Mouse (Mus musculus) heart, adult 2 months (tissue): Measurements from ENCODE around the gene Sytl4.

ENCODE experiments used
- CTCF ChIP-seq: fragments of 200-600 bp; IDR thresholded peaks from 2 replicates; pipeline ENCODE4 v1.8.1; 2022; ENCODE audit warnings: antibody characterized with exemption, mild to moderate bottlenecking, moderate library complexity
- EP300 ChIP-seq: fragments of 200-500 bp; IDR thresholded peaks from 2 replicates; pipeline ENCODE4 v1.6.1; 2011; ENCODE audit warnings: low read depth, low read length, control low read depth; ENCODE audit not compliant: insufficient read depth
- POLR2A ChIP-seq: fragments of 200-500 bp; IDR thresholded peaks from 2 replicates; pipeline ENCODE4 v1.6.1; 2011; ENCODE audit warnings: mild to moderate bottlenecking, low read depth, low read length, control low read depth; ENCODE audit not compliant: insufficient read depth

DNA sequence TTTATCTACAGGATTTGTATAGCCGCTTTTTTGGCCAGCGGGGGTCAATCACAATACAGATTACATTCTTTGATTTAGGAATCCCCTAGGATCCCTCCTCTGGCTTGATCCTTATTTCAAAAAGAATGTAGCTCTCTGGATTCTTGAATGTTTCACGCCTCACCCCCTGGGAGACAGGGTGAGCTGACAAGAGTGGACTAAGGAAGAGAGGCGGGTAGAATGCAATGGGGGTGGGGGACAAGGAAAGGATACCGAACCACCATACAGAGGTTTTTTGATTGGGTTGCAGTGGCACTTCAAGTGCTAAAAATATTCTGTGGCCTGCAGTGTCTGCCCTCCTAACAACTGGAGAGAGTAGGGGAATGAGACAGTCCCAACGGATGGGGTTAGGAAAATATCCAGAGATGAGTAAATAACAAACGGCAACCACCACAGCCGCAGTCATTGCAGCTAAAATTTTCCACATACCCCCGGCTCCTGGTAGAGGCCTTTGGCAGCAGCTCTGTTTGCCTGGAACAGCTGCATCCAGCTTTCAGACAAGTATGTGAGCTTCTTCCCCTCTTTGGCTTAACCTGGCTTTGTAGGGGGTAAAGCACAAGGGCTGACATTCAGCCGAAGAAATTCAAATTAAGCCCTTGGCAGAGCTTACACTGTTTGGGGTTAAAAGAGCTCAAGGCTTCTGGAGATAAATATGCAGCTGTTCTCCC, 70.1 kb downstream of the Sytl4 start:
- TF ChIP-seq POLR2A (no peak), CTCF (no peak), EP300 (no peak)
